Mouse (Mus musculus) heart, postnatal 10 days (tissue): ENCODE results near the gene Myom1. TPM values are rescaled to one million over a fixed set of nuclear protein-coding genes. Genes with fewer than 3 reads are reported as not detected.

Source experiments
- DNase-seq, 2 experiments: peaks; one replicate each; pipeline ENCODE4 v3.0.0; 2021
- intact Hi-C: fragments of 180-260 bp; cut with DNase I; formaldehyde crosslinking; loops from one replicate; pipeline ENCODE4 v1.15.1; 2025
- total RNA-seq, 2 experiments: library from RNA; stranded (reverse); gene quantifications; 2 replicates each; pipeline ENCODE4 v1.2.3; 2021

Gene Myom1
- total RNA-seq, 2 experiments from 2014 or later = 1,058 to 1,064 TPM

- DNase-seq = no peak
- intact Hi-C loops = no loop called here
Measured at GRCm38 (mm10) chr17:71126001-71126400, 123.6 kb downstream of the Myom1 start.

DNA sequence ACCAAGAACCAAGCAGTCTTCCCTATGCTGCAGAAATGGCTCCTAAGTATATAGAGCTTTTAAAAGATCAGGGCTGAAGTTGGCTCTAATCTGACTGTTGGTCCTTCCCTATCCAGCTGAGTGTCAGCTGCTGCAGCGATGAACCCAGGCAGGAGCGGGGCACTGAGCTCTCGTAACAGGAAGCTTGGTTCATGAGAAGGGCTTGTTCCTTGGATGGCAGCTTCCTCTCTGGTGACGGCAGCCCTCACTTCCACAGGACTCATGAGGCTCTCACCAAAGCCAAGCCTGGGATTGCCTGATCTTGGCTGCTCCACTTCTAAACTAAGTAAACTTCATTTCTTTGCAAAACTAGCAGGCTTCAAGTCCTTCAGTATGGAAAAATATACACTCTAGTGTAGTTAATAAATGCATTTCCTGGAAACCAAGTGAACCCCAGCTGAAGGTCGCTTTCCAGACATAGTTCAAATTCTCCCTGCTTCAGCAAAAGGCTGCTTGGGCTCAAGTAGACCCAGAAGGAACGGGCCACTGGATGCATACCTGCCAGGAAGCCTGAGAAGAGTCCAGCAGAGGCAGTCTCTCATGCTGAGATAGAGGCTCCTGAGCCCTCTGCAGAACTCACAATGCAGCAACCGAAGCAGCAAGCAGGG lies 125.2 kb downstream of the Myom1 start:
- intact Hi-C loops = no loop called here
- peak in 1 of 2 experiments; percentile 35 for DNase-seq

DNA sequence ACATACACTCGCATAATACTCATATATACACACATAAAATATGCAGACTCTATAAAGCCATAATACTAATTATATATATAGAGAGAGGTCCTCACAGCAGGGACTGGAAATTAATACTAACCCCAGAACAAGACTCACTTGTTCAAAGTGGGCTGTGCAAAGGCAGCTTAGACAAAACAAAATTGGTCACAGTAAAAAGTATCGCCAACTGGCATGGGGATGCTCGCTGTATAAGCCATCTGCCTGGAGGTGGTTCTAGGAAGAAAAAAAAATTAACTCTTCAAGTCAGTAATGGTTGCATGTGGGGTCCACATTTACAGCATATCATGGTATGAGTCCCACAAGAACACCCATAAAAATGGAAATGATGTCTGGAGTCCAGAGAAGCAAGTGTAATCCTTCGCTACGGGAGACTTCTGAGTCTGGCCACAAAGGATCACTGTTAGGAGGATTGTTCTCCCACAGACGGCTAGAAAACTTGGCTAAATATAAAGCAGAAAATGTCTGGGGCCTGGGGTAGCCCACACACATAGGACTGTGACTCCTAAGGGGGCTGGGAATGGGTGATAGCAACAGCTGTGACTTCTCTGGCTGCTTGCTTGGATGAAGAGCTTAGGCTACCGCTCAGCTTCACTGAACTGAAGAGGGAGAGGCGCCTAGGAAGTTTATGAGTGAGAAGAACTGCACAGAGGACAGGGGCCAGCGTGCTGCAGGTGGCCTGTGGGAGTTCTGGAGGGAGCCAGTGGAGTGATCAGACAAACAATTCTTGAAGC lies 127.2 kb downstream of the Myom1 start:
- intact Hi-C loops = loop anchor here (5.0 kb wide), 1 partner anchor 53 kb away; the partner anchor contains the start of gene Lpin2
- peak; percentile 51 to 57 for DNase-seq

DNA sequence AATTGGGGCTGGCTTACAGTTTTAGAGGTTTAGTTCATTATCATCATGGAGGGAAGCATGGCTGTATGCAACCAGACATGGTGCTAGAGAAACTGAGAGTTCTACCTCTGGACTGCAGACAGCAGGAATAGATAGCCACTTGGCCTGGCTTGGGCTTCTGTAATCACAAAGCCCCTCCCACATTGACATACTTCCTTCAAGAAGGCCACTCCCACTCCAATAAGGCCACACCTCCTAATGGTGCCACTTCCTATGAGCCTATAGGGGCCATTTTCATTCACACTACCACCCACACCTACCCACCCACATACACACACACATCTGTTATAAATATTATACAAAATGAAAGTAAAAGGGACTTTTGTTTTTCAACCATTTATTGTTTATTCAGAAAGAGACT lies 129.8 kb downstream of the Myom1 start:
- intact Hi-C loops = loop anchor here (5.0 kb wide), 1 partner anchor 50 kb away; the partner anchor contains the start of gene Lpin2
- DNase-seq = no peak

DNA sequence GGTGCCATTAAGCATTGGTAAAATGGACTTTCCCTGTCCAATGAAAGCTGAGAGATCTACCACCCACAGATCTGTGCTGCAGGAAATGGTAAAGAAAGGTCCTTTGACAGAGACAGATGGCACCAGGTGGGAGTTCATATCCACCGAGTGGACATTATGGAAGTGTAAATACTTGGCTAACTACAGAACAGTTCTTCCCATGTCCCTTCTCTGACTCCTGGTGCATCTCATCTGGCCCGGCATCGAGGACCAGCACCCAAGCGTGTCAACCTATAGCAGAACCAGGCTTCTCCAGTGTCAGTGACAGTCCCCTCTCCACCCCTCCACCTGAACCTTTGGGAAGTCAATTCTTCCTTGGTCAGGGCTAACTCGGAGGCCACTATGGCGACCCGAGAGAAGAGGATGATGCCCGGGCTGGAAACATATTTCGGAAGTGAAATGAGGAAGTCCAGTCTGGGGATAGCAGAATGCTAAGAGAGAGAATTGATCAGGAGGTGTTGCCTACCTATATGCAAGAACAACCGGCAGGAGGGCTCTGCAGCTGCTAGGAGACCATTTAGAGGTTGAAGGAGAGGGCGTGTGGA lies 130.5 kb downstream of the Myom1 start:
- no peak for DNase-seq
- intact Hi-C loops = loop anchor here (5.0 kb wide), 1 partner anchor 49 kb away; the partner anchor contains the start of gene Lpin2

DNA sequence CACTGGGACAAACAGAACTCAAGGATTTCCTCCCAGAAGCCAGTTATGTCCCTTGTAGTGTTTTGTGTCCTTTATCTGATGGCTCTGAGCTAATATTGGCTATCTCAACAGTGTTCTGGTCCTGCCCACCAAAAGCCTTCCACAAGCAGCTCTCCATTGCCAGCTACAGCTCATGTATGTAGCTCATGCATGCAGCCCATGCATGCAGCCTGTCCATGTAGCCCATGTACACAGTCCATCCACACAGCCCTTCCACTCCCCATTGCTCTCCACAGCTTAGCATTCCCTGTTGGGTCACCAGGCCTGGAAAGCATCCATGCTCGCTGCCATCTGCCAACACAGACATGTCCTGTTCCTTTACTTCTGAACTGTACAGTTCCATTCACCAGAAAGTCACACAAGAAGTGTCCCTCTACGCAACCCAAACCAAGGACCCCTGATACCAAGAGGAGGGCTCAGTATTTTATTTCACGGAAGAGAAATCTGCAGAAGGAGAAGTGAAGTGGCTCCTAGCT lies 132.1 kb downstream of the Myom1 start:
- intact Hi-C loops = loop anchor here (5.0 kb wide), 1 partner anchor 48 kb away; the partner anchor contains the start of gene Lpin2
- DNase-seq = no peak

GRCm38 (mm10) chr17:71135108-71135507 lies 132.7 kb downstream of the Myom1 start:
- intact Hi-C loops = no loop called here
- no peak for DNase-seq

DNA sequence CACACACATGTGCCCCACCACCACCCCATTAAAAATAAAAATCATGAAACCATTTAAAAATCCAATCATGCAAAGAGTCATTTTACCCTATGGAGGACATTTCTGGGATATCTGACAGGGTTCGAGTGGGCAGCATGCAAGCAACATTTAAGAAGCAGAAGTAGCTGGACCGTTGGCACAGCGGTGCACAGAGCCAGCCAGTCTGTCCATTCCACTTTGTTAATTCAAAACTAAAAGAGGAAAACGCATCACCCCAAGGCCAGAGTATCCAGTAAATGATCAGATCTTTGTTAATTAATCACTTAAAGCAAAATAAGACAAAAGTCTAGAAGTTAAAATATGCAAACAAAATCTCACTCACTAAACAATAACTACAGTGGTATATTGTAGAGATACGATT lies 133.4 kb downstream of the Myom1 start:
- intact Hi-C loops = no loop called here
- no peak for DNase-seq

DNA sequence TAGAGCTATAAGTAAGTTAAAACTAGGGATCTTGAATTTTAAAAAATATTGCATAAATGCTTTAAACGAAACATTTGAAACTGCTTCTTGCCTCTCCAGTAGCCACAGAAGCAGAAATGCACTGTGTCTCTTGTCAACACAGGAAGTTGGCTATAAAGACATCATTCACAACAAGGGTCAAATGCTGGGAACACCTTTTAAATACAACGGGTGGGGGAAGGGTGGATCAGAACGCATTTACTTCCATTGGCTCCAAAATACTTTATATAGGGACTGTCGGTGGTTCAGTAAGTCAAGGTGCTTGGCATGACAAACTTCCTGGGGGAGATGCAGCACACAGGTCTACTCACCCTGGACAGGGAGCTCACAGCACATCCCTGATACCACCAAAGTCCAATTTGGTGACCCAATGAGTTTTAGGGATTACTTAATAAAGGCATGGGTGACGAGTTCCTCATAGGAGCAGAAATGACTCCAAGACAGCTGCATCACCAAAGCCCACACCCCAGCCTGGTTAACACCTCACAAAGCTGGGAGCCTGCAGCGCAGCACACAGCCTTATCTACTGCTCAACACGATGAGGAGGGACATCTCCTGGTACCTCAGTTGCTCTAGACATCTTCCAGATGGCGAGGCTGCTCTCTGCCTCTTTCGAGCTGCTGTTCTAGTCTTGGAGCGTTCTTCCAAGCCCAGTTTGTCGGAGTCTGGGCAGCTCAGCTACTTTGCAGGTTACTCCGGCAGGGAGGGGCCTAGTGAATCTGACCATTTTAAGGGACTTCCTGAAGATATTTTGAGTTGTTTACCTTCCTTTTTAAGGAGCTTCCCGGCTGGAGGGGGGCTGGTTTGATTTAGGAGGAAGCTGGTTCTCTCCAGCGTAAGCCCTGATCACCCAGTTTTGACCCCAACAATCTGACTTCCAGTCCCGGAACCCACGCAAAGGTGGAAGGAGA lies 134.2 kb downstream of the Myom1 start:
- intact Hi-C loops = no loop called here
- no peak for DNase-seq

- DNase-seq = no peak
- intact Hi-C loops = no loop called here
Measured at GRCm38 (mm10) chr17:71137334-71137721, 134.9 kb downstream of the Myom1 start.

GRCm38 (mm10) chr17:71142068-71142467 lies 139.6 kb downstream of the Myom1 start:
- intact Hi-C loops = no loop called here
- DNase-seq = no peak

GRCm38 (mm10) chr17:71143155-71143554 lies 140.7 kb downstream of the Myom1 start:
- DNase-seq = no peak

DNA sequence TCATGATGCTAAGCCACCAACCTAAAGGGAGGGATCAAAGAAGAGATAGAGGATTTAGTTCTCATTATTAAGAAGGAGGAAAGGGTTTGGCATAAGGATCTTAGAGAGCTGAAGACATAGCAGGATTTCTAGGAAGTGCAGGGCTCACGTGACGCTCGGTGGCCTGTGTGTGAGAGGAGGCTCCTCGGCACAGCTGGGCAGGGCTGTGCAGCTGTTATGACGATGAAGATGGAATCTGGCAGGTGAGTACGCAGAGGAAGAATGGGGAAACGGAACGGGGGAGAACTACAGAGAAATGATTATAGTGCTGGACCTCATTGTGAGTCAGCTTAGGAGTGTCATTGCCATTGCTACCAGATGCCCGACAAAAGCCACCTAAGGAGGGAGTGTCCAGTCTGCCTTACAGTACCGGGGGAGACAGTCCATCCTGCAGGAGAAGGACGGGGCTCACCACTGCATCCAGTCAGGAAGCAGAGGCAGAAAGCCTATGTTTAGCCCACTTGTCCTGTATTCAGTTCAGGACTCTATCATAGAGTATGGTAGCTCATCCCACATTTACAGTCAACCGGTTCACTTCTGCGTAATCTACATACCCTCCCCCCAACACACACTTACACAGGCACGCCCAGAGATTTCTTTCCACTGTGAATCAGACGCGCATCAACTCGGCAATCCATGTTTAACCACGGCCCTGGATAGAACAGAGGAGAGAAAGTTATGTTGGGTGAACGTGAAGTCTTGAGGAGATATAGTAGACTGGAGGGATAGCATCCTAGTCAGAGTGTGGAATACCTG lies 142.1 kb downstream of the Myom1 start:
- DNase-seq = no peak

More at GRCm38 (mm10) chr17:71143155-71143554, 140.7 kb downstream of the Myom1 start:
- intact Hi-C loops = no loop called here

GRCm38 (mm10) chr17:71145248-71145961 lies 143.0 kb downstream of the Myom1 start:
- intact Hi-C loops = no loop called here
- no peak for DNase-seq

More for the DNA sequence above, 142.1 kb downstream of the Myom1 start:
- intact Hi-C loops = no loop called here

DNA sequence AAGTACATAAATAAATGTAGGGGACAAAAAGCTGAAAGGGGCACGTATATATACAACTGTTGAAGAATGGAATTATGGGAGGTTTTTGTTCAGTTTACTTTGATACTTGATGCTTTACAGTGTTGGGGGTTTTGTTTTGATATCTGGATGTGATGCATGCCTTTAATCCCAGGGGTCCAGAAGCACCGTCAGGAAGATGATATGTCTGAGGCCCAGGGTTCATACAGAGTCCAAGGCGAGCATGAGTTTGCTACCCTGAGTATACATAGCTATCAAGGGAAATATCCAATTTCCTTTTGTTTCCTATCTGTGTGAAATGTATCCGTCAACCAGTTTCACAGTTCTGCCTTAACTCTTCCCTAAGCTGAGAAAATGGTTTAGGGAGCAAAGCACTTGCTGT lies 150.9 kb downstream of the Myom1 start:
- DNase-seq = no peak
- intact Hi-C loops = no loop called here

DNA sequence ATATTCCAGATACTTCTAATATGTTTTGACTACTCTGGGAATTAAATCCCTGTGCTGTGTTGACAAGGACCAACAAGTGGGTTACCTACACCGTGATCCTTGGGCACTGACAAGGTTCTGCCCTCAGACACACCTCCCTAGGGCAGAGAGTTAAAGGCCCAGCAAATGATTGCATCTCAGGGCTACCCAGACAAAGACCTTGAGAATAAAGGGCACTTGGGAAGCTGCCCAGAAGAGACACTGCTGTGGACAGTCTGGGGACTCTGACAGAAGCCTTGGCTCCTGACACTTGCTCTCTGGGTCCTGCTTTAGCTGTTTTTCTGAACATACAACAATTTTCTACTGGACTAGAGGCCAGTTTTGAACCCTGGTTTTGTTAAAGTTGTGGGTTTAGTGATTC lies 152.8 kb downstream of the Myom1 start:
- intact Hi-C loops = no loop called here

DNA sequence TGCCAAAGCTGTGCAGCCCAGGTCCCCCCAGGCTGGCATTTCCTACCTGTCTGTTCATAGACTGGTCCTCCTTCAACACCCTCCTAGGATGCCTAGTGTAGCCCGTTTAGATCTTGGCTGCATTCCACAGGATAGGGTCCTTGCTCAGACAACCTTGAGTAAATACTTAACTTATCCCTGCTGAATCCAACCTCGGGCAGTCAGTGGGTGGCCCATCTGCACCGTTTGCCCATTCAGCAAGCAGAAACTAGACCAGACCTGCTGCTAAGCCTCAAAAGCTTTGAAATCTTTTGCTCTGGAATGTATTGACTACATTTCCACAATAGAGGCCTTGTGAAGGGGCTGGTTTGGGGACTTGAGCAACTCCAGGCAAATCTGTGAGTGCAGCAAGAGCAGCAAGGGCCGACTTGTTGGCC lies 156.7 kb downstream of the Myom1 start:
- intact Hi-C loops = no loop called here
- no peak for DNase-seq

More for the DNA sequence above, 152.8 kb downstream of the Myom1 start:
- no peak for DNase-seq

GRCm38 (mm10) chr17:71159720-71160119 lies 157.3 kb downstream of the Myom1 start:
- no peak for DNase-seq
- intact Hi-C loops = no loop called here
